Mouse (Mus musculus) bone marrow macrophage, adult 2 months (primary cell): ENCODE measurements at regions not wholly inside any gene's neighbourhood (a gene's known extent, or its start where the extent isn't known, plus 50 kb on each side); places are given as distances from the start of the nearest gene placed in this dataset.
A peak's percentile ranks its signal among the peaks of the same experiment; 100 is the strongest.
"Not testable (repeated sequence)": the region's sequence is repeated elsewhere in the genome, so short reads cannot be mapped to it uniquely, and the experiment has no call there.

ENCODE experiments used
- H3K27ac ChIP-seq: 2 replicates; pipeline ENCODE4 v1.5.1; 2012; ENCODE audit warnings: low read depth, low read length; ENCODE audit not compliant: insufficient read depth
- H3K4me1 ChIP-seq: 2 replicates; pipeline ENCODE4 v1.6.1; 2012; ENCODE audit warnings: low read length; ENCODE audit not compliant: control insufficient read depth, insufficient read depth
- H3K4me3 ChIP-seq: 2 replicates; pipeline ENCODE4 v1.5.1; 2012; ENCODE audit warnings: mild to moderate bottlenecking, low read length, moderate library complexity; ENCODE audit not compliant: insufficient read depth
- CTCF ChIP-seq: IDR thresholded peaks from 2 replicates; pipeline ENCODE4 v1.5.1; 2012; ENCODE audit warnings: low read depth, mild to moderate bottlenecking, low read length, moderate library complexity
- POLR2A ChIP-seq: IDR thresholded peaks from 2 replicates; pipeline ENCODE4 v1.6.1; 2012; ENCODE audit warnings: mild to moderate bottlenecking, low read depth, low read length, borderline replicate concordance

GRCm38 (mm10) chr6:5663433-5664175 is 61.8 kb upstream of the Dync1i1 start:
- TF ChIP-seq CTCF (no peak), POLR2A (no peak)
- H3K4me1 ChIP-seq: no peaks in the 10 kb centered on the region
- H3K4me3 ChIP-seq: no peak overlapping the region
- no peak overlapping the region for H3K27ac ChIP-seq

- TF ChIP-seq CTCF: peak; percentile 60
- TF ChIP-seq POLR2A: no peak
- no peak overlapping the region for H3K4me3 ChIP-seq
- H3K27ac ChIP-seq: no peak overlapping the region
- H3K4me1 ChIP-seq: no peaks in the 10 kb centered on the region
These were observed 80.2 kb upstream of the Dync1i1 start for GRCm38 (mm10) chr6:5645150-5645732.

GRCm38 (mm10) chr6:5634222-5634621 is 91.2 kb upstream of the Dync1i1 start:
- TF ChIP-seq POLR2A (no peak), CTCF (no peak)
- H3K27ac ChIP-seq: no peak overlapping the region
- H3K4me3 ChIP-seq: no peak overlapping the region
- H3K4me1 ChIP-seq: no peaks in the 10 kb centered on the region; the same call in 1 of the 2 replicates

GRCm38 (mm10) chr6:5633036-5633708 is 92.3 kb upstream of the Dync1i1 start:
- no peaks in the 10 kb centered on the region; the same call in 1 of the 2 replicates for H3K4me1 ChIP-seq
- TF ChIP-seq POLR2A (no peak), CTCF (peak; percentile 51; the same call in 1 of the 2 replicates)
- H3K27ac ChIP-seq: no peak overlapping the region
- no peak overlapping the region for H3K4me3 ChIP-seq

- H3K4me3 ChIP-seq: no peak overlapping the region
- no peak overlapping the region for H3K27ac ChIP-seq
- no peaks in the 10 kb centered on the region for H3K4me1 ChIP-seq
- no peak for TF ChIP-seq POLR2A
- no peak for TF ChIP-seq CTCF
These were observed 101.4 kb upstream of the Dync1i1 start for GRCm38 (mm10) chr6:5624085-5624484.

GRCm38 (mm10) chr6:5621582-5621981 is 103.9 kb upstream of the Dync1i1 start:
- TF ChIP-seq CTCF (no peak), POLR2A (no peak)
- Histone ChIP-seq H3K4me3 (no peak overlapping the region), H3K4me1 (no peaks in the 10 kb centered on the region), H3K27ac (no peak overlapping the region)

GRCm38 (mm10) chr6:5594011-5594410 is 97.9 kb upstream of the Pdk4 start:
- Histone ChIP-seq H3K4me1 (no peaks in the 10 kb centered on the region), H3K4me3 (no peak overlapping the region), H3K27ac (no peak overlapping the region)
- TF ChIP-seq POLR2A (no peak), CTCF (no peak)

GRCm38 (mm10) chr6:5589635-5590034 is 93.5 kb upstream of the Pdk4 start:
- TF ChIP-seq POLR2A: no peak
- TF ChIP-seq CTCF: 0 out of 2 replicates have a peak, but pooled peaks have one; percentile 35
- no peaks in the 10 kb centered on the region for H3K4me1 ChIP-seq
- H3K4me3 ChIP-seq: no peak overlapping the region
- H3K27ac ChIP-seq: no peak overlapping the region

- Histone ChIP-seq H3K4me1 (peaks cover 6% of the 10 kb centered on the region), H3K27ac (peak overlapping the region; percentile 25; the same call in 1 of the 2 replicates), H3K4me3 (no peak overlapping the region)
- no peak for TF ChIP-seq POLR2A
- TF ChIP-seq CTCF: no peak
These were observed 86.9 kb upstream of the Pdk4 start for GRCm38 (mm10) chr6:5582923-5583525.

GRCm38 (mm10) chr6:5576891-5577290 is 80.8 kb upstream of the Pdk4 start:
- H3K4me1 ChIP-seq, H3K4me3 ChIP-seq, H3K27ac ChIP-seq: not testable (repeated sequence)
